Mouse (Mus musculus) liver, adult 2 months (tissue): ENCODE data around the gene Flt1. TPM values are rescaled to one million over a fixed set of nuclear protein-coding genes. Genes with fewer than 3 reads are reported as not detected.

Experiments used
- DNase-seq: peaks from one replicate; pipeline ENCODE4 v3.0.0-alpha.2; 2011; ENCODE audit warnings: low read depth, low spot score; ENCODE audit errors: extremely low read depth
- H3K27ac ChIP-seq: fragments of 200-500 bp; replicated peaks from 2 replicates; pipeline ENCODE4 v1.5.1; 2012; ENCODE audit warnings: low read depth, mild to moderate bottlenecking, control low read depth, inconsistent platforms, low read length; ENCODE audit not compliant: insufficient read depth
- H3K27me3 ChIP-seq: fragments of 200-500 bp; 2 replicates; pipeline ENCODE4 v1.6.1; 2012; ENCODE audit warnings: mild to moderate bottlenecking, moderate library complexity, low read length, inconsistent platforms; ENCODE audit not compliant: control insufficient read depth, insufficient read depth
- H3K36me3 ChIP-seq: fragments of 200-500 bp; 2 replicates; pipeline ENCODE4 v1.6.1; 2012; ENCODE audit warnings: low read length, inconsistent platforms; ENCODE audit not compliant: control insufficient read depth, insufficient read depth
- H3K4me1 ChIP-seq: fragments of 200-500 bp; 2 replicates; pipeline ENCODE4 v1.6.1; 2011; ENCODE audit warnings: low read length; ENCODE audit not compliant: control insufficient read depth, insufficient read depth
- H3K4me3 ChIP-seq: fragments of 200-500 bp; 2 replicates; pipeline ENCODE4 v1.5.1; 2011; ENCODE audit warnings: low read depth, mild to moderate bottlenecking, control low read depth, low read length, moderate library complexity; ENCODE audit not compliant: insufficient read depth
- H3K79me2 ChIP-seq: fragments of 200-500 bp; 2 replicates; pipeline ENCODE4 v1.6.1; 2012; ENCODE audit warnings: inconsistent platforms, mild to moderate bottlenecking, low read length, moderate library complexity; ENCODE audit not compliant: control insufficient read depth, insufficient read depth
- H3K9ac ChIP-seq: fragments of 200-500 bp; 2 replicates; pipeline ENCODE4 v1.6.1; 2012; ENCODE audit warnings: low read depth, mild to moderate bottlenecking, control low read depth, inconsistent platforms, low read length
- CTCF ChIP-seq: fragments of 200-500 bp; IDR thresholded peaks from 2 replicates; pipeline ENCODE4 v1.5.1; 2011; ENCODE audit warnings: low read depth, low read length, control low read depth
- POLR2A ChIP-seq: fragments of 200-500 bp; IDR thresholded peaks from 2 replicates; pipeline ENCODE4 v1.6.1; 2011; ENCODE audit warnings: low read length, control low read depth; ENCODE audit not compliant: insufficient read depth; ENCODE audit errors: extremely low read depth
- WGBS: fragments of 180-500 bp; shearing (Covaris S2); methylation state at CpG from one replicate; pipeline ENCODE4 v1.1.7; 2018; 5-methylcytosine and 5-hydroxymethylcytosine counted together
- polyA plus RNA-seq: library from polyadenylated mRNA; depleted of rRNA; stranded (reverse); fragments of >200 nt; gene quantifications from 2 replicates; pipeline ENCODE4 v1.2.3, GENCODE M21; 2012
- total RNA-seq: library from RNA; depleted of rRNA; stranded (reverse); fragments of >200 nt; gene quantifications from 2 replicates; pipeline ENCODE4 v1.2.3, GENCODE M21; 2014

The Flt1 gene
- total and polyA plus RNA-seq, 2 experiments: 1.3 to 4.8 TPM

DNA sequence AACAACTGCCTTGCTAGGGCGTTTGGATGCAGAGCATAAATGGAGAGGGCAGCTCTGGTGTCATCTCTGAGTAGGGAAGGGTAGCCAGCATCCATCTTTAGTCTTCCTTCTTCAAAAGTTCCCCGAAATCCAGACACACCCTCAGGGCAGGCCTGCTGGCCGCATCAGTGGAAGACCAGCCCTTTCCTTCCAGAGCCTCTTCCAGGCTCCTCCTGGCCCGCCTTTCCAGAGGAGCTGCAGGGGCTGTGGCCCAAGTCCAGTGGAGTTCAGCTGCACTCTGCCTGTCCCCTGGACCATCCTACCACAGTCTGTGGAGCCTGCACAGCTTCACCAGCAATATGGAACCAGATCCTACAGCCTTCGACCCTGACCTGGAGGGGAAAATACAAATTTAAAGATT lies 7.1 kb upstream of the Flt1 start:
- Histone ChIP-seq H3K27ac (no peak overlapping the region), H3K4me1 (peaks cover 3% of the 10 kb centered on the region), H3K79me2 (no peaks in the 10 kb centered on the region), H3K9ac (no peak overlapping the region), H3K27me3 (no peaks in the 10 kb centered on the region), H3K4me3 (no peak overlapping the region), H3K36me3 (no peaks in the 10 kb centered on the region)
- DNase-seq: no peak
- TF ChIP-seq CTCF (no peak), POLR2A (no peak)
- 81% methylated on average over 5 of the region's 5 CpGs for WGBS

- H3K27me3 ChIP-seq: peaks cover 18% of the 10 kb centered on the region
- H3K27ac ChIP-seq: no peak overlapping the region
- TF ChIP-seq CTCF (no peak), POLR2A (no peak)
- H3K4me3 ChIP-seq: no peak overlapping the region
- DNase-seq: no peak
- no peaks in the 10 kb centered on the region for H3K79me2 ChIP-seq
- H3K4me1 ChIP-seq: peaks cover 3% of the 10 kb centered on the region
- 23% methylated on average over 12 of the region's 12 CpGs for WGBS
- H3K9ac ChIP-seq: no peak overlapping the region
- no peaks in the 10 kb centered on the region for H3K36me3 ChIP-seq
These were observed 1.7 kb upstream of the Flt1 start for GRCm38 (mm10) chr5:147727481-147727880.

GRCm38 (mm10) chr5:147726701-147727393 lies 1.0 kb upstream of the Flt1 start:
- no peaks in the 10 kb centered on the region for H3K79me2 ChIP-seq
- H3K4me3 ChIP-seq: peak overlapping the region; percentile 60; the same call in 1 of the 2 replicates
- H3K9ac ChIP-seq: no peak overlapping the region
- TF ChIP-seq POLR2A: no peak
- TF ChIP-seq CTCF: no peak
- H3K27me3 ChIP-seq: peaks cover 18% of the 10 kb centered on the region
- peaks cover 3% of the 10 kb centered on the region for H3K4me1 ChIP-seq
- no peaks in the 10 kb centered on the region for H3K36me3 ChIP-seq
- peak; percentile 72 for DNase-seq
- H3K27ac ChIP-seq: no peak overlapping the region
- WGBS: 9% methylated on average over 18 of the region's 18 CpGs

GRCm38 (mm10) chr5:147724945-147725830 lies 623 bp downstream of the Flt1 start:
- no peaks in the 10 kb centered on the region for H3K79me2 ChIP-seq
- no peak for TF ChIP-seq POLR2A
- TF ChIP-seq CTCF: no peak
- H3K4me1 ChIP-seq: peaks cover 1% of the 10 kb centered on the region
- H3K4me3 ChIP-seq: peak overlapping the region; percentile 60
- peak overlapping the region; percentile 84 for H3K9ac ChIP-seq
- WGBS: under 1% methylated on average over 69 of the region's 69 CpGs
- DNase-seq: no peak
- H3K36me3 ChIP-seq: no peaks in the 10 kb centered on the region
- peak overlapping the region; percentile 15; the same call in 1 of the 2 replicates for H3K27ac ChIP-seq
- peaks cover 18% of the 10 kb centered on the region for H3K27me3 ChIP-seq

- peak overlapping the region; percentile 60 for H3K4me3 ChIP-seq
- WGBS: 5% methylated on average over 14 of the region's 14 CpGs
These were observed 1.4 kb downstream of the Flt1 start for GRCm38 (mm10) chr5:147724391-147724790.

DNA sequence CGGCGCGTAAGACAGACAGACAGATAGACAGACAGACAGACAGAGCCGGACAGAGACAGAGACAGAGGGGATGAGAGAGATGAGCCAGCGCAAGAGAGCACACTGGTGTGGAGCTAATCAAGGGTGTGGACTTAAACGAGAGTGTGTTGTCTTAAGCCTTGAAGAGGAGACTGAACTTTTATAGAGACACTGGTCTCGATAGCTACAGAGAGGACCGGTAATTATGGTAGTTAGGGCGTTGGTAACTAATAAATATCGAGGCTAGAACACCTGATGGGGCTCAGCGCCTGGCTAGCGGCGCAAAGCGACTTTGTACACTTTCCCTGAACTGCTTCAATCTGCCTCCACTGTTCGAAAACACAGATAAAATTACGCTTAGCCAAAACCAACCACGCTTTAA lies 2.0 kb downstream of the Flt1 start:
- H3K4me3 ChIP-seq: peak overlapping the region; percentile 2
- H3K9ac ChIP-seq: no peak overlapping the region

More at GRCm38 (mm10) chr5:147724391-147724790, 1.4 kb downstream of the Flt1 start:
- no peak for DNase-seq
- H3K27me3 ChIP-seq: peaks cover 18% of the 10 kb centered on the region
- no peak overlapping the region for H3K27ac ChIP-seq
- no peaks in the 10 kb centered on the region for H3K79me2 ChIP-seq
- no peaks in the 10 kb centered on the region for H3K36me3 ChIP-seq
- no peaks in the 10 kb centered on the region; the same call in 1 of the 2 replicates for H3K4me1 ChIP-seq
- no peak for TF ChIP-seq CTCF
- no peak for TF ChIP-seq POLR2A
- H3K9ac ChIP-seq: no peak overlapping the region

More for the DNA sequence above, 2.0 kb downstream of the Flt1 start:
- WGBS: 15% methylated on average over 17 of the region's 17 CpGs
- TF ChIP-seq POLR2A: no peak
- TF ChIP-seq CTCF: no peak
- Histone ChIP-seq H3K79me2 (no peaks in the 10 kb centered on the region), H3K27me3 (peaks cover 18% of the 10 kb centered on the region), H3K27ac (no peak overlapping the region), H3K4me1 (no peaks in the 10 kb centered on the region; the same call in 1 of the 2 replicates), H3K36me3 (no peaks in the 10 kb centered on the region)
- DNase-seq: no peak
